Mouse (Mus musculus): Measurements from ENCODE around the gene Kmt2c.
A peak's percentile ranks its signal among the peaks of the same experiment; 100 is the strongest.

DNA sequence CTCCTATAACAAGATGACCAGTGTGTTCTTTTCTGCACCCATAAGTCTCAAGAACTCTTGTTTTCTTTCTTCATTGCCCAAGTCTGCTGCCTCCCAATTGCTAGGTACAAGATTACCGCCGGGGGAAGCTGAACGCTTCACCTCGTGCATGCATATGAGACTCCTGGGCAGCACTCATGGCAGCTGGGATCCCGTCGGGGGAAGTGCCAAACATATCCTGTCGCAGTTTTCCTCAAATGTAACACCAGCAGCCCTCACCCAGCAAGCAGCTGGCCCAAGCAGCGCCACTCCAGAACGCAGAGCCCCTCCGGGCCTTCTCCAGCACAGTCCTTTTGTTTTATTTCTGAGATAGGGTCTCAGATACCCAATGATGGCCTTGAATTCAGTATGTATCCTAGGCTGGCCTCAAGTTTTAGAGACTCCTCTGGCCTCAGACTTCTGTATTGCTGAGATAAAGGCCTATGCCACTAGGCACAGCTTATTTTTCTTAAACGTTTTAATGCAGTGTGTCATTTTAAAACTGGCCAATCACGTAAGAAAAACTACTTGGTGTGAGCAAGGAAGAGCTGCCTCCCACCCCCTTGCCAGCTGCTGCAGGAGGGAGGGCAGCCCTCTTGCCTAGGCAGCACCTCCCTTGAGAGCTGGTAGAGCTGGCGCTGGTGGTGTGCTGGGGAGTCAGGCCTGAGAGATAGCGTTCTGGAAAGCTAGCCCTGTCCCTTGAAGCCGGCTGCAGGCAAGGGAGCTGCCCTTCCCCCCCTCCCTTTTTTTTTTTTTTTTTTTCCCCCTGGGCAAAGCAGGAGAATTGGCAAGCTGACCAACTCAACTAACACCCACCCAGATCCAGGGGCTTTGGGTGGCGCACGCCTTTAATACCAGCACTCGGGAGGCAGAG is 33.9 kb upstream of the Kmt2c start:
- TF ChIP-seq CTCF (IDR thresholded peaks at IDR 0.05; ENCODE audit: low read depth, low read length) (no peak), TAL1 (conservative IDR thresholded peaks at IDR 0.05; ENCODE audit: low read depth, low read length) (peak; percentile 6; the same call in 1 of the 2 replicates), GATA2 (IDR thresholded peaks at IDR 0.05; ENCODE audit: borderline replicate concordance, low read depth, low read length) (no peak), GATA1 (IDR thresholded peaks at IDR 0.05; ENCODE audit: borderline replicate concordance, low read length) (no peak), POLR2AphosphoS5 (IDR thresholded peaks at IDR 0.05; ENCODE audit: insufficient replicate concordance, low read depth, low read length) (no peak)
